Mouse (Mus musculus) intestine, postnatal 0 days (tissue): Measurements from ENCODE around the gene Arl6ip1. TPM values are rescaled to one million over a fixed set of nuclear protein-coding genes. Genes with fewer than 3 reads are reported as not detected.

ENCODE experiments used
- ATAC-seq: fragments of 200-750 bp; cut with Nextera tagmentation; 2 replicates; pipeline ENCODE4 v1.8.0; 2017; ENCODE audit warnings: mild to moderate bottlenecking, moderate TSS enrichment, moderate library complexity
- H3K27ac ChIP-seq: fragments of 300-500 bp; sonication (generic); 2 replicates; pipeline ENCODE4 v1.5.1; 2014; ENCODE audit warnings: mild to moderate bottlenecking, low read depth, low read length, moderate library complexity
- H3K27me3 ChIP-seq: fragments of 300-500 bp; sonication (generic); replicated peaks from 2 replicates; pipeline ENCODE4 v1.6.1; 2014; ENCODE audit warnings: low read length, mixed read lengths; ENCODE audit not compliant: control insufficient read depth, insufficient read depth
- H3K36me3 ChIP-seq: fragments of 300-500 bp; sonication (generic); 2 replicates; pipeline ENCODE4 v1.6.1; 2014; ENCODE audit warnings: mild to moderate bottlenecking, moderate library complexity; ENCODE audit not compliant: control insufficient read depth, insufficient read depth
- H3K4me1 ChIP-seq: fragments of 300-500 bp; sonication (generic); replicated peaks from 2 replicates; pipeline ENCODE4 v1.6.1; 2014; ENCODE audit warnings: antibody characterized with exemption, low read length, mixed read lengths; ENCODE audit not compliant: control insufficient read depth, insufficient read depth
- H3K4me2 ChIP-seq: fragments of 300-500 bp; sonication (generic); replicated peaks from 2 replicates; pipeline ENCODE4 v1.6.1; 2014; ENCODE audit warnings: low read depth, mild to moderate bottlenecking, moderate library complexity
- H3K4me3 ChIP-seq: fragments of 300-500 bp; sonication (generic); 2 replicates; pipeline ENCODE4 v1.5.1; 2014; ENCODE audit warnings: low read depth, low read length
- H3K9ac ChIP-seq: fragments of 300-500 bp; sonication (generic); 2 replicates; pipeline ENCODE4 v1.6.1; 2014; ENCODE audit warnings: mild to moderate bottlenecking, low read depth, low read length
- H3K9me3 ChIP-seq: fragments of 300-500 bp; sonication (generic); 2 replicates; pipeline ENCODE4 v1.6.1; 2016; ENCODE audit warnings: mixed run types; ENCODE audit not compliant: control insufficient read depth
- CTCF ChIP-seq: sonication (generic); IDR thresholded peaks from 2 replicates; pipeline ENCODE4 v1.5.1; 2016; ENCODE audit warnings: low read depth, mild to moderate bottlenecking, control low read depth, antibody characterized with exemption, moderate library complexity
- WGBS: fragments of 180-500 bp; shearing (Covaris S2); extraction: QIAGEN DNeasy Blood & Tissue Kit; methylation state at CpG from one replicate; pipeline ENCODE4 v1.1.7; 2014; 5-methylcytosine and 5-hydroxymethylcytosine counted together
- polyA plus RNA-seq: library from polyadenylated mRNA; unstranded; fragments of >200 nt; fragmentation: Nextera tagmentation; extraction: Ambion mirVana; gene quantifications from 2 replicates; pipeline ENCODE4 v1.2.1, GENCODE M21; 2015

Gene Arl6ip1
- polyA plus RNA-seq, 1 experiment from 2014 or later: 587 TPM

DNA sequence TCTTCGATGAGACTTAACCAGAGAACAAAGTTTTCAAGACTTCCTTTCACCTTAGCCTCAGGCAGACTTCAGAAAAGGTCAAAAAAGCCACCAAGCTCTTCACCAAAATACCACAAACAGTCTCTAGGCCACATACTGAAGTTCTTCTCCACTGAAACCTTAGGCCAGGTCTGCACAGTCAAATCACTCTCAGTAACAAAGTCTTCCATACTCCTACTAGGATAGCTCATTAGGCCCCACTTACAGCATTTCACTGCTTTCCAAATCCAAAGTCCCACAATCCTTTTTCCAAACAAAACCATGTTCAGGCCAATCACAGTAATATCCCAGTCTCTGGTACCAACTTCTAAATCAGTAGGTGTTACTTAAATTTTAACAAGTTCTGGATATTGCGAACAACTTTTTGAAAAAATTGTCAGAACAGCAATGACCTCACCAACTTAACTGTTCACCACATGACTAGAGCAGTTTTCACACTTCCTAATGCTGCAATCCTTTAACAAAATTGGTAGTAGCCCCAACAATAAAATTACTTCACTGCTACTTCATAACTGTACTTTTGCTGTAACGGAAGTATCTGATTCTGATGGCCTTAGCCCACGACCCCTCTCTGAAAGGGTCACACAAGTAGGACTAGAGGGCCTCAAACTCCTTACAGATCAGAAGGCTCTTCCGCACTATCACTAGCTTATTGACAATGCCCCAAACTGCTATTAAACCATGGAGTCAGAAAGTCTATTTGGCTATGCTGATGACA is 15.7 kb downstream of the Arl6ip1 start:
- Histone ChIP-seq H3K4me3 (peak overlapping the region; percentile 84; the same call in 1 of the 2 replicates), H3K27ac (no peak overlapping the region), H3K9me3 (no peaks in the 10 kb centered on the region), H3K4me2 (peak overlapping the region; percentile 70), H3K9ac (peak overlapping the region; percentile 27; the same call in 1 of the 2 replicates), H3K36me3 (peaks cover 47% of the 10 kb centered on the region), H3K27me3 (no peaks in the 10 kb centered on the region), H3K4me1 (peaks cover 6% of the 10 kb centered on the region; the same call in 1 of the 2 replicates)
- 51% methylated on average over 5 of the region's 5 CpGs for WGBS
- TF ChIP-seq CTCF: no peak
- no peak for ATAC-seq

GRCm38 (mm10) chr7:118111128-118111527 is 18.3 kb downstream of the Arl6ip1 start:
- no peak for ATAC-seq
- Histone ChIP-seq H3K4me3 (no peak overlapping the region), H3K4me2 (no peak overlapping the region; the same call in 1 of the 2 replicates), H3K4me1 (peaks cover 6% of the 10 kb centered on the region; the same call in 1 of the 2 replicates), H3K36me3 (peaks cover 71% of the 10 kb centered on the region), H3K27me3 (no peaks in the 10 kb centered on the region), H3K9me3 (no peaks in the 10 kb centered on the region), H3K27ac (peak overlapping the region; percentile 37; the same call in 1 of the 2 replicates), H3K9ac (no peak overlapping the region)
- no peak for TF ChIP-seq CTCF
- 69% methylated on average over 3 of the region's 3 CpGs for WGBS

- WGBS: 74% methylated on average over 1 of the region's 1 CpGs
- no peak overlapping the region for H3K4me3 ChIP-seq
- no peak for TF ChIP-seq CTCF
- H3K4me1 ChIP-seq: no peaks in the 10 kb centered on the region
- no peak overlapping the region for H3K27ac ChIP-seq
- H3K9me3 ChIP-seq: no peaks in the 10 kb centered on the region
- no peak for ATAC-seq
- H3K36me3 ChIP-seq: peaks cover 62% of the 10 kb centered on the region
- no peaks in the 10 kb centered on the region for H3K27me3 ChIP-seq
- H3K9ac ChIP-seq: no peak overlapping the region
- no peak overlapping the region for H3K4me2 ChIP-seq
These were observed 21.8 kb downstream of the Arl6ip1 start for GRCm38 (mm10) chr7:118107671-118108070.

GRCm38 (mm10) chr7:118104458-118105052 is 24.9 kb downstream of the Arl6ip1 start:
- H3K36me3 ChIP-seq: peaks cover 37% of the 10 kb centered on the region

DNA sequence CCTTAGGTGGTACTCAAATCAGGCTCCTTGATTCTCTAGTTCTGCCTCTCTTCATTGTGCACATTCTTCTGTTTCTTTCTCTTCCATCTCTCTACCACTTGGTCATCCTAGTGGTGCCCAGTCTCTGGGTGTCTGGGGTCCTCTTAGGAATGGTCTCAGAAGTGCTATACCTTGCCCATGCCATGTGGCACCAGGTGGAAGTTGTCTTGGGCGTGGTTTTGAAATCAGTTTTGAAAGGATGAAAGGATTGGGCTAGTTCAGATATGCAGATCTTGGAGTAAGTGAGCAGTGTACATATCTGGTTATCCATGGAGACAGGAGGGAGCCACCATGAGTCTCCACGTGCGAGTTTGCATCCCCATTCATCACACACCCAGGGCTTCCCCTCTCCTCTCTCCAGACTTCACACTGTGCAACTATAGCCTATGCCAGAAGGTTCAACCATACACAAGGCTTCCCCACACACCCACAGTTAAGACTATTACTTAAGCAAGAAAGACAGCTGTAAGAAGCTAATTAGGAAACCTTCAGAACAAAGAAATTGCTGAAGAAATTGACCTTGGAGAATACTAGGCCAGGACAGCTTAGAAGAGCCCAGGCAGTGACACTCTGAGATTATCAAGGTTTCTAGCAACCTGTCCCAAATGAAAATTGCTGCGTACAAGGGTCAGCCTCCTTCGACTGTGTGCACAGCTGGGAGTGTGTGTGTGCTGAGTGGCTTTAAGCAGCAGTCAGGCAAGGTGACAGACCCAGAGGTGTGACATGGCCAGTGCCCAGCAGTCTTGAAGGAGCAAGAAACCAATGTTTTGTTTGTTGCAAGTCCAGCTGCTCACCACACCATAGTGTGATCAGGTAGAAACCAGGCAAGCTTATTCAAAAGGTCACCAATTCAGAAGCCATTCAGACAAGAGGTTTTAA is 25.7 kb downstream of the Arl6ip1 start:
- Histone ChIP-seq H3K4me2 (no peak overlapping the region), H3K9ac (no peak overlapping the region), H3K36me3 (peaks cover 32% of the 10 kb centered on the region), H3K4me1 (no peaks in the 10 kb centered on the region), H3K4me3 (no peak overlapping the region), H3K27ac (no peak overlapping the region), H3K27me3 (no peaks in the 10 kb centered on the region), H3K9me3 (no peaks in the 10 kb centered on the region)
- no peak for TF ChIP-seq CTCF
- 32% methylated on average over 5 of the region's 5 CpGs for WGBS
- ATAC-seq: no peak

More at GRCm38 (mm10) chr7:118104458-118105052, 24.9 kb downstream of the Arl6ip1 start:
- TF ChIP-seq CTCF: no peak
- H3K4me1 ChIP-seq: no peaks in the 10 kb centered on the region
- no peaks in the 10 kb centered on the region for H3K9me3 ChIP-seq
- H3K4me3 ChIP-seq: no peak overlapping the region
- no peak overlapping the region for H3K4me2 ChIP-seq
- no peaks in the 10 kb centered on the region for H3K27me3 ChIP-seq
- H3K9ac ChIP-seq: no peak overlapping the region
- peak; percentile 33 for ATAC-seq
- no peak overlapping the region for H3K27ac ChIP-seq
- 69% methylated on average over 5 of the region's 5 CpGs for WGBS
